Mouse (Mus musculus) heart, postnatal 4 days (tissue): ENCODE measurements around the gene Pax7. TPM values are rescaled to one million over a fixed set of nuclear protein-coding genes. Genes with fewer than 3 reads are reported as not detected.

Source experiments
- total RNA-seq, 2 experiments: library from RNA; stranded (reverse); gene quantifications; 2 replicates each; pipeline ENCODE4 v1.2.3; 2021

Pax7 gene
- total RNA-seq, 2 experiments from 2014 or later = not detected

Other genes starting within 250 kb of the Pax7 start
- not detected for gene Gm21969, start 230.3 kb downstream of the Pax7 start, total RNA-seq
- gene Aldh4a1, start 210.7 kb downstream of the Pax7 start, total RNA-seq = 10 to 100 TPM; 15.1 to 15.4 TPM
- gene Tas1r2, start 180.0 kb downstream of the Pax7 start, total RNA-seq = not detected
- gene Klhdc7a, start 134.5 kb upstream of the Pax7 start, total RNA-seq = under 1 TPM; 0.45 to 0.97 TPM